Mouse (Mus musculus): ENCODE results near the gene Nav2. TPM values are rescaled to one million over a fixed set of nuclear protein-coding genes. Genes with fewer than 3 reads are reported as not detected.

Gene Nav2
- polyA plus RNA-seq, 1 experiment from 2014 or later = 22.5 TPM

DNA sequence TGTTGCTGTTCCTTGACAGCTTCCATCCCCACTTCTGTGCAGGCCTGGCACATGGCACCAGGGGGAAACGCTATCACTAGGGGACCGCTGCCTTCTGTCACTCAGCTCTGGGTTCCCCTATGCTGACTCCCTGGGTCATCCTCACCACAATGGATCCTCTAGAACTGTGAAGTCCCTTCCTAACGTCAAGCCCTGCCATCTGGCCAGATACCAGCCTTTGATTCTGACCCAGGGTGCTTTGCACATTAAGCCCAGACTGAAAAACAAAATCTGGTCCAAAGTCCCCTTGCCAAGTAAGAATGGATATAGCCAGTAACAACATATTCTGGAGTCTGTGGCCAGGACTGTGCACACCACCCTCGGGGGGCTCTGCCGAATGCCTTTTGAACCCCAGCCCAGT is 178.6 kb downstream of the Nav2 start:
- WGBS = 76% methylated on average over 5 of the region's 5 CpGs
- H3K27ac ChIP-seq (replicated peaks; ENCODE audit: low read depth, low read length) = no peak overlapping the region
- peaks cover 65% of the 10 kb centered on the region for H3K4me1 ChIP-seq (ENCODE audit: control insufficient read depth, insufficient read depth, low read length)
- H3K9me3 ChIP-seq (ENCODE audit: control insufficient read depth, low read length) = no peaks in the 10 kb centered on the region
- no peak overlapping the region for H3K4me3 ChIP-seq (replicated peaks; ENCODE audit: low read depth, low read length)
- no peak for ATAC-seq (ENCODE audit: low FRiP score, low TSS enrichment)
- H3K9ac ChIP-seq (replicated peaks; ENCODE audit: low read length) = no peak overlapping the region
- no peaks in the 10 kb centered on the region for H3K27me3 ChIP-seq (ENCODE audit: control insufficient read depth, insufficient read depth, low read length)
- no peak overlapping the region for H3K4me2 ChIP-seq (ENCODE audit: low read length)
- DNase-seq = no peak
- H3K36me3 ChIP-seq (ENCODE audit: control insufficient read depth, insufficient read depth, low read length) = no peaks in the 10 kb centered on the region

DNA sequence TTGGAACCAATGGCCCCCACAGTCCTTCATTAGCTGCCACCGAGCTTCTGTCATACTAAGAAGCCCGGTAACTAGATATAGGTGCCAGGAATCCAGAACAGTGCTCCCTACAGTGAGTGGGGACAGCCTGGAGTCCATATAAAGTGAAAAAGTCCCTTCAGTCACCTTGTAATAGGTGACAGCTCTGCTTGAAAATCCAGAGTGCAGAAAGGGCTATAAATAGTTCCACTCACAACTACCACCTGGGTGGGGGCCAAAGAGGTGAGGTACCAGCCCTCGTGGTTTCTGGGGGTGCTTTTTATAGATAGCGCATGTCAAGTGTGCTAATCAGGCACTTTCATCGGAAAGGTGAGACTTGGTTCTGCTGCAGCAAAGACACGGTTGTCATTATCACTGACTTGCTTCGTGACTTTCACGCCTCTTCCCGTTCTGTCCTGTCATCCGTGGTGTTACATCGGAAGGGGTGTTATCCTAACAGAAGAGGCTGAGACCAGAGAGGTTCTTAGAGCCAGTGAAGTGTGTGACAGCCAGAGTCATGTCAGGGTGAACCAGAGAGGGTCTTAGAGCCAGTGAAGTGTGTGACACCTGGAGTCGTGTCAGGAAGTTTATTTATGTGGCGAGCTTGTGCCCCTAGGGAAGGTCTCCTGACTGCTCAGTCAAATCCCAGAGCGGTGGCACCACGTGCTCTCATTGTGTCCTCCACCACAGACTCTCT is 179.8 kb downstream of the Nav2 start:
- Histone ChIP-seq H3K9me3 (ENCODE audit: control insufficient read depth, low read length) (no peaks in the 10 kb centered on the region), H3K27ac (replicated peaks; ENCODE audit: low read depth, low read length) (no peak overlapping the region), H3K4me2 (ENCODE audit: low read length) (no peak overlapping the region), H3K27me3 (ENCODE audit: control insufficient read depth, insufficient read depth, low read length) (no peaks in the 10 kb centered on the region), H3K4me1 (ENCODE audit: control insufficient read depth, insufficient read depth, low read length) (peaks cover 64% of the 10 kb centered on the region), H3K4me3 (replicated peaks; ENCODE audit: low read depth, low read length) (no peak overlapping the region), H3K36me3 (ENCODE audit: control insufficient read depth, insufficient read depth, low read length) (no peaks in the 10 kb centered on the region), H3K9ac (replicated peaks; ENCODE audit: low read length) (no peak overlapping the region)
- WGBS = 66% methylated on average over 15 of the region's 15 CpGs
- DNase-seq (no peak), ATAC-seq (ENCODE audit: low FRiP score, low TSS enrichment) (no peak)

- no peak overlapping the region for H3K27ac ChIP-seq (replicated peaks; ENCODE audit: low read depth, low read length)
- H3K4me1 ChIP-seq (ENCODE audit: control insufficient read depth, insufficient read depth, low read length) = peaks cover 34% of the 10 kb centered on the region
Measured at GRCm38 (mm10) chr7:49091371-49091770, 182.9 kb downstream of the Nav2 start.

GRCm38 (mm10) chr7:49091921-49092320 is 183.4 kb downstream of the Nav2 start:
- H3K9me3 ChIP-seq (ENCODE audit: control insufficient read depth, low read length) = no peaks in the 10 kb centered on the region
- DNase-seq = no peak
- no peaks in the 10 kb centered on the region for H3K36me3 ChIP-seq (ENCODE audit: control insufficient read depth, insufficient read depth, low read length)
- no peak for ATAC-seq (ENCODE audit: low FRiP score, low TSS enrichment)
- no peak overlapping the region for H3K4me3 ChIP-seq (replicated peaks; ENCODE audit: low read depth, low read length)
- H3K4me2 ChIP-seq (ENCODE audit: low read length) = no peak overlapping the region
- no peaks in the 10 kb centered on the region for H3K27me3 ChIP-seq (ENCODE audit: control insufficient read depth, insufficient read depth, low read length)
- no peak overlapping the region for H3K27ac ChIP-seq (replicated peaks; ENCODE audit: low read depth, low read length)
- no peak overlapping the region for H3K9ac ChIP-seq (replicated peaks; ENCODE audit: low read length)
- H3K4me1 ChIP-seq (ENCODE audit: control insufficient read depth, insufficient read depth, low read length) = peaks cover 30% of the 10 kb centered on the region
- WGBS = 60% methylated on average over 5 of the region's 5 CpGs

More at GRCm38 (mm10) chr7:49091371-49091770, 182.9 kb downstream of the Nav2 start:
- DNase-seq = no peak
- WGBS = 44% methylated on average over 5 of the region's 5 CpGs
- Histone ChIP-seq H3K9me3 (ENCODE audit: control insufficient read depth, low read length) (no peaks in the 10 kb centered on the region), H3K9ac (replicated peaks; ENCODE audit: low read length) (no peak overlapping the region), H3K4me3 (replicated peaks; ENCODE audit: low read depth, low read length) (no peak overlapping the region), H3K4me2 (ENCODE audit: low read length) (no peak overlapping the region), H3K36me3 (ENCODE audit: control insufficient read depth, insufficient read depth, low read length) (no peaks in the 10 kb centered on the region), H3K27me3 (ENCODE audit: control insufficient read depth, insufficient read depth, low read length) (no peaks in the 10 kb centered on the region)
- no peak for ATAC-seq (ENCODE audit: low FRiP score, low TSS enrichment)

DNA sequence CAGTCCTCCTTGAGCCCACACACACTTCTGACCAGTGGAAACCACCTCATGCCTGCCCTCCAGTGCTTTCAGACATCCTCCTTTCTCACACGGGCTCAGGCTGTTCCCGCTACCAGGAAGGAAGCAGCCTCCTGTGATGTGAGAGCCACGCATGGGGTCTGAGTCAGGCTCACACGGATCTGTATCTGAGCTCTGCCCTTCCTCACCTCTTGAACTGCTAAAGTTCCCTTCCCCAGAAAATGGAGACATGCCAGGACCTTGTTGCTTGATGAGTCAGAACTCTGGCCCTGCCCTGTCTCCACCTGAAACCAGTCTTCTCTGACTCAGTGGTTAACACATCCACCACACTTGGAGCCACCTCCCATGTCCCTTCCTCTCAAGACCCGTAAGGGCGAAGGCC is 185.1 kb downstream of the Nav2 start:
- Histone ChIP-seq H3K4me2 (ENCODE audit: low read length) (no peak overlapping the region), H3K4me1 (ENCODE audit: control insufficient read depth, insufficient read depth, low read length) (peaks cover 26% of the 10 kb centered on the region), H3K27ac (replicated peaks; ENCODE audit: low read depth, low read length) (no peak overlapping the region), H3K9ac (replicated peaks; ENCODE audit: low read length) (no peak overlapping the region), H3K9me3 (ENCODE audit: control insufficient read depth, low read length) (no peaks in the 10 kb centered on the region), H3K4me3 (replicated peaks; ENCODE audit: low read depth, low read length) (no peak overlapping the region), H3K27me3 (ENCODE audit: control insufficient read depth, insufficient read depth, low read length) (no peaks in the 10 kb centered on the region), H3K36me3 (ENCODE audit: control insufficient read depth, insufficient read depth, low read length) (no peaks in the 10 kb centered on the region)
- DNase-seq = no peak
- WGBS = 84% methylated on average over 6 of the region's 6 CpGs
- no peak for ATAC-seq (ENCODE audit: low FRiP score, low TSS enrichment)

DNA sequence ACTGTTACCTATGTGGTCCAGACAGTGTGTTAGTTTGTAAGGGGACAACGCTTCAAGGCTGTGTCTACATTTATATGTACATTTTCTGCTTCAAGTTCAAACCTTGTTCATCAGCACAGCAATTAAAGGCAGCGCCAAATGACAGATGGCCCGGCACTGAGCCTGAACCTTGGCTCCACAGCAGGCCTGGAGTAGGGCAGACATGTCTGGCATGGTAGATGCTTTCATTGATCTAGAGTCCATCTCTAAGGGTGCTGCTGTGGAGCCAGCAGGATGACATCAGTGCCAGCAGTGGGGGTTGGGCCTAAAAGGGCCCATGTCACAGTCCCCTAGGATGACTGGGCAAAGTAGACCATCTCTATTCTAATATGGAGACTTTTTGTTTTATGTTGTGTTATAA is 186.0 kb downstream of the Nav2 start:
- ATAC-seq (ENCODE audit: low FRiP score, low TSS enrichment) = no peak

DNA sequence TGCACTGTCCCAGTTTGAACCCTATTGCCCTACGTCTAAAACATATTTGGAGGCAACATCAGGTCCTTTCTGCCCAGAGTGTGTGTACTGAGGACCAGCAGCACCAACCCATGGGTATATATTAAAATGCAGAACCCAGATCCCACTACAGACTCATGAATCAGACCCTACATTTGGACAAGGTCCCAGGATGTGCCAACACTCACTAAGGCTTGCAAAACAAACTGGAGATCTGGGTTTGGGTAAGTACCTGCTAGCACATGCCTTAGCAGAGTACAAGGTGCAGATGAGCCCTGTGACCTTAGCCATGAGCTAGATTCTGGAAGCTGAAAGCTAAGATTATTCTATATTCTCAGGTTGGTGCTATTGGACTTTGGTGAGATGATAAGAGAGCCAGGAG is 192.8 kb downstream of the Nav2 start:
- Histone ChIP-seq H3K4me2 (ENCODE audit: low read length) (no peak overlapping the region), H3K27me3 (ENCODE audit: control insufficient read depth, insufficient read depth, low read length) (no peaks in the 10 kb centered on the region), H3K27ac (replicated peaks; ENCODE audit: low read depth, low read length) (no peak overlapping the region), H3K36me3 (ENCODE audit: control insufficient read depth, insufficient read depth, low read length) (no peaks in the 10 kb centered on the region), H3K4me1 (ENCODE audit: control insufficient read depth, insufficient read depth, low read length) (peaks cover 32% of the 10 kb centered on the region), H3K4me3 (replicated peaks; ENCODE audit: low read depth, low read length) (no peak overlapping the region), H3K9ac (replicated peaks; ENCODE audit: low read length) (no peak overlapping the region), H3K9me3 (ENCODE audit: control insufficient read depth, low read length) (no peaks in the 10 kb centered on the region)
- 76% methylated on average over 1 of the region's 1 CpGs for WGBS
- ATAC-seq (ENCODE audit: low FRiP score, low TSS enrichment) = no peak
- DNase-seq = no peak

More for the DNA sequence above, 186.0 kb downstream of the Nav2 start:
- Histone ChIP-seq H3K4me2 (ENCODE audit: low read length) (no peak overlapping the region), H3K27ac (replicated peaks; ENCODE audit: low read depth, low read length) (no peak overlapping the region), H3K9me3 (ENCODE audit: control insufficient read depth, low read length) (no peaks in the 10 kb centered on the region), H3K4me3 (replicated peaks; ENCODE audit: low read depth, low read length) (no peak overlapping the region), H3K4me1 (ENCODE audit: control insufficient read depth, insufficient read depth, low read length) (peaks cover 26% of the 10 kb centered on the region), H3K27me3 (ENCODE audit: control insufficient read depth, insufficient read depth, low read length) (no peaks in the 10 kb centered on the region), H3K36me3 (ENCODE audit: control insufficient read depth, insufficient read depth, low read length) (no peaks in the 10 kb centered on the region), H3K9ac (replicated peaks; ENCODE audit: low read length) (no peak overlapping the region)
- 91% methylated on average over 3 of the region's 3 CpGs for WGBS
- DNase-seq = no peak

DNA sequence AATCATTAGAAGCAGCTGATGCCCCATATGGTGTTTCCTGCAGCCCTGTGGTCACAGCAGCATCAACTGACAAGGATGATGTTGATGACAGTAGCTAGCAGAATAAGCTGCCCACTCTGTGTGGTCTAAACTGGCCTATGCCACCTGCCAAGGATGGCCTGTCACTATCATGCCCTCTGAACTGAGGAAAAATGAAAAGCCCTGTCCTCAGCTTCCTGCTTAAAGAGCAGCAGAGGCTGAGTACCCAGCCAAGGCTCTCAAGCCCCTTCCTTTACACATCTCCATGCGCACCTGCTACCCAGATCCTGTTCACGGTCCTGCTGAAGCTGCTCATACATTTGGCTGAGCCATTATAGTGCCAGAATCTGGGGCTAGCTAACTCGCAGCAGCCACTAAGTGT is 193.7 kb downstream of the Nav2 start:
- no peaks in the 10 kb centered on the region for H3K27me3 ChIP-seq (ENCODE audit: control insufficient read depth, insufficient read depth, low read length)
- 59% methylated on average over 3 of the region's 3 CpGs for WGBS
- no peak overlapping the region for H3K4me2 ChIP-seq (ENCODE audit: low read length)
- no peak for ATAC-seq (ENCODE audit: low FRiP score, low TSS enrichment)
- H3K9me3 ChIP-seq (ENCODE audit: control insufficient read depth, low read length) = no peaks in the 10 kb centered on the region
- H3K36me3 ChIP-seq (ENCODE audit: control insufficient read depth, insufficient read depth, low read length) = no peaks in the 10 kb centered on the region
- no peak for DNase-seq
- H3K9ac ChIP-seq (replicated peaks; ENCODE audit: low read length) = no peak overlapping the region
- H3K27ac ChIP-seq (replicated peaks; ENCODE audit: low read depth, low read length) = peak overlapping the region; percentile 14; the same call in 1 of the 2 replicates
- H3K4me1 ChIP-seq (ENCODE audit: control insufficient read depth, insufficient read depth, low read length) = peaks cover 41% of the 10 kb centered on the region
- H3K4me3 ChIP-seq (replicated peaks; ENCODE audit: low read depth, low read length) = no peak overlapping the region

GRCm38 (mm10) chr7:49104376-49104775 is 195.9 kb downstream of the Nav2 start:
- Histone ChIP-seq H3K9ac (replicated peaks; ENCODE audit: low read length) (no peak overlapping the region), H3K4me3 (replicated peaks; ENCODE audit: low read depth, low read length) (no peak overlapping the region), H3K9me3 (ENCODE audit: control insufficient read depth, low read length) (no peaks in the 10 kb centered on the region), H3K4me2 (ENCODE audit: low read length) (no peak overlapping the region), H3K36me3 (ENCODE audit: control insufficient read depth, insufficient read depth, low read length) (no peaks in the 10 kb centered on the region), H3K4me1 (ENCODE audit: control insufficient read depth, insufficient read depth, low read length) (peaks cover 44% of the 10 kb centered on the region), H3K27me3 (ENCODE audit: control insufficient read depth, insufficient read depth, low read length) (no peaks in the 10 kb centered on the region), H3K27ac (replicated peaks; ENCODE audit: low read depth, low read length) (peak overlapping the region; percentile 60)
- peak; percentile 72 for DNase-seq
- ATAC-seq (ENCODE audit: low FRiP score, low TSS enrichment) = peak; percentile 65
- 6% methylated on average over 8 of the region's 8 CpGs for WGBS
